Mouse (Mus musculus) liver, embryonic 14.5 days (tissue): ENCODE results near the gene Polr2f. TPM values are rescaled to one million over a fixed set of nuclear protein-coding genes. Genes with fewer than 3 reads are reported as not detected.

ENCODE experiments used
- ATAC-seq: fragments of 200-750 bp; cut with Nextera tagmentation; 2 replicates; pipeline ENCODE4 v1.8.0; 2017; ENCODE audit warnings: moderate number of reproducible peaks, mild to moderate bottlenecking, moderate library complexity; ENCODE audit not compliant: insufficient read depth
- DNase-seq, 3 experiments: peaks; one replicate each; pipeline ENCODE4 v3.0.0-alpha.2; 2012 to 2013; ENCODE audit warnings: low read depth in 3 of 3, low spot score in 3 of 3
- H3K27ac ChIP-seq: fragments of 300-500 bp; sonication (generic); 2 replicates; pipeline ENCODE4 v1.5.1; 2014; ENCODE audit warnings: moderate library complexity, mild to moderate bottlenecking, control low read depth, inconsistent platforms
- H3K27me3 ChIP-seq: fragments of 300-500 bp; sonication (generic); 2 replicates; pipeline ENCODE4 v1.6.1; 2014; ENCODE audit warnings: mild to moderate bottlenecking, low read length, moderate library complexity; ENCODE audit not compliant: control insufficient read depth, insufficient read depth
- H3K36me3 ChIP-seq: fragments of 300-500 bp; sonication (generic); replicated peaks from 2 replicates; pipeline ENCODE4 v1.6.1; 2014; ENCODE audit warnings: low read depth; ENCODE audit not compliant: control insufficient read depth, insufficient read depth
- H3K4me1 ChIP-seq, 2 experiments: fragments of 200-500 bp in 1 of 2; fragments of 300-500 bp in 1 of 2; sonication (generic) in 1 of 2; replicated peaks; 2 replicates each; pipeline ENCODE4 v1.6.1; 2012 to 2014; ENCODE audit warnings: antibody characterized with exemption in 1 of 2, inconsistent platforms in 1 of 2, low read length in 1 of 2; ENCODE audit not compliant: control insufficient read depth in 2 of 2, insufficient read depth in 2 of 2
- H3K4me2 ChIP-seq: fragments of 300-500 bp; sonication (generic); 2 replicates; pipeline ENCODE4 v1.6.1; 2014; ENCODE audit warnings: low read depth, mild to moderate bottlenecking, control low read depth, moderate library complexity
- H3K4me3 ChIP-seq, 2 experiments: fragments of 200-500 bp in 1 of 2; fragments of 300-500 bp in 1 of 2; sonication (generic) in 1 of 2; 2 replicates each; pipeline ENCODE4 v1.5.1; 2012 to 2014; ENCODE audit warnings: low read depth in 2 of 2, low read length in 2 of 2, mild to moderate bottlenecking in 2 of 2, control low read depth in 1 of 2, inconsistent platforms in 1 of 2, moderate library complexity in 1 of 2; ENCODE audit not compliant: insufficient read depth in 1 of 2
- H3K9ac ChIP-seq: fragments of 300-500 bp; sonication (generic); replicated peaks from 2 replicates; pipeline ENCODE4 v1.6.1; 2014; ENCODE audit warnings: mild to moderate bottlenecking, control low read depth, moderate library complexity
- H3K9me3 ChIP-seq: fragments of 300-500 bp; sonication (generic); 2 replicates; pipeline ENCODE4 v1.6.1; 2016; ENCODE audit warnings: low read length, mixed read lengths; ENCODE audit not compliant: control insufficient read depth
- CTCF ChIP-seq: IDR thresholded peaks from 2 replicates; pipeline ENCODE4 v1.5.1; 2016; ENCODE audit warnings: antibody characterized with exemption, low read depth, control low read depth
- EP300 ChIP-seq: IDR thresholded peaks from 2 replicates; pipeline ENCODE4 v1.6.1; 2016; ENCODE audit warnings: antibody characterized with exemption, low read depth
- WGBS: fragments of 180-500 bp; shearing (Covaris S2); extraction: QIAGEN DNeasy Blood & Tissue Kit; methylation state at CpG from one replicate; pipeline ENCODE4 v1.1.7; 2014; ENCODE audit not compliant: insufficient replicate concordance; 5-methylcytosine and 5-hydroxymethylcytosine counted together
- polyA plus RNA-seq, 2 experiments: library from polyadenylated mRNA; depleted of rRNA in 1 of 2; stranded (reverse) in 1 of 2; unstranded in 1 of 2; fragments of >200 nt; fragmentation: Nextera tagmentation in 1 of 2; extraction: Ambion mirVana in 1 of 2; gene quantifications; 2 replicates each; pipeline versions ENCODE4 v1.2.1 to v1.2.3; 2012 to 2014

Polr2f gene
- polyA plus RNA-seq, 2 experiments, result 112 to 183 TPM

- no peak overlapping the region for H3K4me2 ChIP-seq
- H3K4me3 ChIP-seq, result no peak overlapping the region
- H3K9me3 ChIP-seq, result no peaks in the 10 kb centered on the region
- H3K9ac ChIP-seq, result no peak overlapping the region
- TF ChIP-seq CTCF, result no peak
- no peak for TF ChIP-seq EP300
- no peak for DNase-seq
- H3K36me3 ChIP-seq, result no peaks in the 10 kb centered on the region
- H3K4me1 ChIP-seq, result peaks cover 0 to 5% of the 10 kb centered on the region in 2 experiments; a peak in 2 of 4 replicates
- ATAC-seq, result no peak
- no peaks in the 10 kb centered on the region for H3K27me3 ChIP-seq
- WGBS, result 62% methylated on average over 10 of the region's 10 CpGs
- H3K27ac ChIP-seq, result no peak overlapping the region
Measured at GRCm38 (mm10) chr15:79185213-79185612, 44.4 kb downstream of the Polr2f start.

GRCm38 (mm10) chr15:79187819-79188218 lies 47.0 kb downstream of the Polr2f start:
- no peak for ATAC-seq
- H3K27ac ChIP-seq, result no peak overlapping the region

GRCm38 (mm10) chr15:79191426-79191825 lies 50.6 kb downstream of the Polr2f start:
- H3K27me3 ChIP-seq, result no peaks in the 10 kb centered on the region
- H3K36me3 ChIP-seq, result no peaks in the 10 kb centered on the region
- H3K4me1 ChIP-seq, result no peaks in the 10 kb centered on the region; a peak in 1 of 4 replicates
- WGBS, result 88% methylated on average over 2 of the region's 2 CpGs
- no peak overlapping the region for H3K4me2 ChIP-seq
- TF ChIP-seq CTCF, result no peak
- no peak for TF ChIP-seq EP300
- no peak overlapping the region for H3K9ac ChIP-seq
- DNase-seq (no peak), ATAC-seq (no peak)
- no peaks in the 10 kb centered on the region for H3K9me3 ChIP-seq
- H3K4me3 ChIP-seq, result no peak overlapping the region
- H3K27ac ChIP-seq, result no peak overlapping the region

More at GRCm38 (mm10) chr15:79187819-79188218, 47.0 kb downstream of the Polr2f start:
- Histone ChIP-seq H3K9me3 (no peaks in the 10 kb centered on the region), H3K27me3 (no peaks in the 10 kb centered on the region), H3K4me2 (no peak overlapping the region), H3K9ac (no peak overlapping the region), H3K36me3 (no peaks in the 10 kb centered on the region), H3K4me1 (no peaks in the 10 kb centered on the region; a peak in 1 of 4 replicates), H3K4me3 (no peak overlapping the region)
- peak in 1 of 3 experiments; percentile 13 for DNase-seq
- 58% methylated on average over 8 of the region's 8 CpGs for WGBS
- TF ChIP-seq CTCF (no peak), EP300 (no peak)

- Histone ChIP-seq H3K9me3 (no peaks in the 10 kb centered on the region), H3K4me2 (no peak overlapping the region), H3K27ac (no peak overlapping the region), H3K4me3 (no peak overlapping the region), H3K27me3 (no peaks in the 10 kb centered on the region), H3K9ac (no peak overlapping the region), H3K4me1 (no peaks in the 10 kb centered on the region; a peak in 1 of 4 replicates), H3K36me3 (no peaks in the 10 kb centered on the region)
- DNase-seq, result no peak
- ATAC-seq, result no peak
- TF ChIP-seq CTCF, result no peak
- no peak for TF ChIP-seq EP300
- 73% methylated on average over 6 of the region's 6 CpGs for WGBS
Measured at GRCm38 (mm10) chr15:79192450-79192849, 51.6 kb downstream of the Polr2f start.

- no peak overlapping the region for H3K4me2 ChIP-seq
- no peak overlapping the region for H3K9ac ChIP-seq
- no peaks in the 10 kb centered on the region for H3K36me3 ChIP-seq
- TF ChIP-seq CTCF (no peak), EP300 (no peak)
- no peak overlapping the region for H3K27ac ChIP-seq
- H3K9me3 ChIP-seq, result no peaks in the 10 kb centered on the region
- DNase-seq (no peak), ATAC-seq (no peak)
- H3K27me3 ChIP-seq, result no peaks in the 10 kb centered on the region
- no peak overlapping the region for H3K4me3 ChIP-seq
- no peaks in the 10 kb centered on the region for H3K4me1 ChIP-seq
- 47% methylated on average over 27 of the region's 27 CpGs for WGBS
Measured at GRCm38 (mm10) chr15:79192885-79193845, 52.4 kb downstream of the Polr2f start.
